In genomic region chr9:24695700-24696404, GRCm38 (mm10) we compare ENCODE assay signal across 9 mouse cellular contexts. TPM values are rescaled to one million over a fixed set of nuclear protein-coding genes. Genes with fewer than 3 reads are reported as not detected.
DNase-seq lines count a peak whose midpoint lies in the region; ATAC-seq and TF ChIP-seq lines count a peak whose summit lies in the region.
"Had no signal": no experiment of that assay in that cellular context is flagged by ENCODE, and none has a peak within 500 bp of the region (broad histone marks: within the 10 kb centered on the region; RNA-seq: fewer than 3 reads in every experiment).

Gene Dpy19l2, minus strand, starts transcription at chr9:24696293.

- H3K27me3 ChIP-seq in kidney, postnatal 0 days (ENCODE audit: insufficient read depth, low read length), result no peaks in the 10 kb centered on the region
- peaks cover 16% of the 10 kb centered on the region for H3K27me3 ChIP-seq in heart, embryonic 13.5 days (replicated peaks)
- H3K27me3 ChIP-seq in midbrain, embryonic 13.5 days, result peaks cover 6% of the 10 kb centered on the region; the same call in 1 of the 2 replicates

- intact Hi-C loops in left cerebral cortex, adult 2 months (cut with DNase I), result loop anchor here (5.0 kb wide), 2 partner anchors 159 to 331 kb away; no protein-coding TSS in a partner anchor

- 1% methylated on average over 45 of the region's 45 CpGs for WGBS in kidney, postnatal 0 days
- WGBS in heart, embryonic 13.5 days, result under 1% methylated on average over 45 of the region's 45 CpGs
- 2% methylated on average over 45 of the region's 45 CpGs for WGBS in midbrain, embryonic 13.5 days

- no peak for TF ChIP-seq CTCF in kidney, postnatal 0 days (IDR thresholded peaks at IDR 0.05; ENCODE audit: low read depth)
- no peak for TF ChIP-seq CTCF in left cerebral cortex, adult 2 months (IDR thresholded peaks at IDR 0.05)

- no peaks in the 10 kb centered on the region for H3K36me3 ChIP-seq in kidney, postnatal 0 days (ENCODE audit: insufficient read depth, low read length)
- no peaks in the 10 kb centered on the region for H3K36me3 ChIP-seq in heart, embryonic 13.5 days
- H3K36me3 ChIP-seq in midbrain, embryonic 13.5 days, result no peaks in the 10 kb centered on the region

- H3K4me2 ChIP-seq in kidney, postnatal 0 days (ENCODE audit: low read length), result peak within 1 kb of the TSS; percentile 64
- H3K4me2 ChIP-seq in heart, embryonic 13.5 days, result peak within 1 kb of the TSS; percentile 99
- H3K4me2 ChIP-seq in midbrain, embryonic 13.5 days (replicated peaks), result peak within 1 kb of the TSS; percentile 91

- DNase-seq in kidney, postnatal 0 days (ENCODE audit: low spot score), result peak; percentile 11
- DNase-seq in kidney, adult 8-10 months, result no peak
- DNase-seq in embryo, embryonic 10.5 days (ENCODE audit: low spot score), result peak; percentile 84
- DNase-seq in left cerebral cortex, adult 2 months (ENCODE audit: extremely low spot score in 1 of 2, low spot score in 2 of 2), result peak; percentile 40 to 43
- no peak for DNase-seq in T-cell, adult 2 months (ENCODE audit: low spot score)
- DNase-seq in spleen, postnatal 36 days (ENCODE audit: low spot score in 2 of 2), result no peak

- peak within 1 kb of the TSS; percentile 27 for H3K4me3 ChIP-seq in kidney, postnatal 0 days (replicated peaks; ENCODE audit: low read depth, low read length)
- H3K4me3 ChIP-seq in heart, embryonic 13.5 days, result peak within 1 kb of the TSS; percentile 63
- peak within 1 kb of the TSS; percentile 52 for H3K4me3 ChIP-seq in left cerebral cortex, adult 2 months
- H3K4me3 ChIP-seq in midbrain, embryonic 13.5 days (replicated peaks), result peak within 1 kb of the TSS; percentile 55
- H3K4me3 ChIP-seq: myocyte had no signal

- no peaks in the 10 kb centered on the region for H3K9me3 ChIP-seq in kidney, postnatal 0 days (replicated peaks; ENCODE audit: low read length)
- peaks cover 6% of the 10 kb centered on the region for H3K9me3 ChIP-seq in heart, embryonic 13.5 days
- H3K9me3 ChIP-seq in midbrain, embryonic 13.5 days, result no peaks in the 10 kb centered on the region

- no peak within 1 kb of the TSS for H3K9ac ChIP-seq in kidney, postnatal 0 days (ENCODE audit: low read depth, low read length)
- peak within 1 kb of the TSS; percentile 80 for H3K9ac ChIP-seq in heart, embryonic 13.5 days
- H3K9ac ChIP-seq in midbrain, embryonic 13.5 days (replicated peaks), result peak within 1 kb of the TSS; percentile 66

- H3K4me1 ChIP-seq in kidney, postnatal 0 days (replicated peaks; ENCODE audit: insufficient read depth, low read length), result no peaks in the 10 kb centered on the region
- H3K4me1 ChIP-seq in heart, embryonic 13.5 days, result peaks cover 14% of the 10 kb centered on the region
- peaks cover 12% of the 10 kb centered on the region for H3K4me1 ChIP-seq in midbrain, embryonic 13.5 days (replicated peaks)

- ATAC-seq in kidney, postnatal 0 days (replicated peaks; ENCODE audit: low FRiP score, low read depth), result peak; percentile 73
- peak; percentile 51; the same call in 1 of the 2 replicates for ATAC-seq in heart, embryonic 13.5 days (ENCODE audit: extremely low read depth, insufficient number of reproducible peaks, low FRiP score, low TSS enrichment)
- peak; percentile 98 for ATAC-seq in midbrain, embryonic 13.5 days

- no peak within 1 kb of the TSS for H3K27ac ChIP-seq in kidney, postnatal 0 days
- no peak within 1 kb of the TSS for H3K27ac ChIP-seq in heart, embryonic 13.5 days (replicated peaks)
- no peak within 1 kb of the TSS for H3K27ac ChIP-seq in left cerebral cortex, adult 2 months
- H3K27ac ChIP-seq in midbrain, embryonic 13.5 days, result no peak within 1 kb of the TSS

RNA-seq across cellular contexts. Expression of gene Dpy19l2, which starts in this region (rescaled TPM):
- not detected in 2 replicates for polyA plus RNA-seq in kidney, postnatal 0 days (2015; fragmentation: Nextera tagmentation; extraction: Ambion mirVana)
- polyA plus RNA-seq in heart, embryonic 13.5 days (2015; fragmentation: Nextera tagmentation; extraction: Ambion mirVana), result 0.06 and 0.21 TPM in 2 replicates
- total RNA-seq in left cerebral cortex, adult 2 months (2021), result under 1 TPM; 0.23 to 0.29 TPM
- polyA plus RNA-seq in midbrain, embryonic 13.5 days (2015; fragmentation: Nextera tagmentation; extraction: Ambion mirVana), result 0.12 and 0.14 TPM in 2 replicates
- polyA plus RNA-seq: myocyte had no signal

Comparison
In these comparisons a context has a peak if more than half of its experiments do, and no peak if none do; other contexts are left out.
1. Peak in DNase-seq, ATAC-seq, H3K4me3 ChIP-seq and H3K4me2 ChIP-seq in kidney, postnatal 0 days; RNA of the gene not detected or under 1 TPM.
2. Peak in ATAC-seq, H3K4me3 ChIP-seq, H3K9ac ChIP-seq and H3K4me2 ChIP-seq in heart, embryonic 13.5 days; RNA of the gene not detected or under 1 TPM.
3. Peak in DNase-seq and H3K4me3 ChIP-seq in left cerebral cortex, adult 2 months; RNA of the gene not detected or under 1 TPM.
4. Peak in ATAC-seq, H3K4me3 ChIP-seq, H3K9ac ChIP-seq and H3K4me2 ChIP-seq in midbrain, embryonic 13.5 days; RNA of the gene not detected or under 1 TPM.